Mouse (Mus musculus) mouse embryonic stem cell (cell line): ENCODE results near the gene Nop10.

ENCODE experiments used
- in situ Hi-C, 2 experiments: fragments of 300-500 bp; cut with MboI; formaldehyde crosslinking; loops; 1 replicate in 1 of 2; 3 replicates in 1 of 2; pipeline ENCODE4 v1.14.3; 2019 to 2020; ENCODE audit warnings: low sequenced_read_pairs in 2 of 2, low pct_unique_long_range_greater_than_20kb in 1 of 2, mixed read lengths in 1 of 2; ENCODE audit not compliant: unreplicated experiment in 1 of 2

Nop10 gene

DNA sequence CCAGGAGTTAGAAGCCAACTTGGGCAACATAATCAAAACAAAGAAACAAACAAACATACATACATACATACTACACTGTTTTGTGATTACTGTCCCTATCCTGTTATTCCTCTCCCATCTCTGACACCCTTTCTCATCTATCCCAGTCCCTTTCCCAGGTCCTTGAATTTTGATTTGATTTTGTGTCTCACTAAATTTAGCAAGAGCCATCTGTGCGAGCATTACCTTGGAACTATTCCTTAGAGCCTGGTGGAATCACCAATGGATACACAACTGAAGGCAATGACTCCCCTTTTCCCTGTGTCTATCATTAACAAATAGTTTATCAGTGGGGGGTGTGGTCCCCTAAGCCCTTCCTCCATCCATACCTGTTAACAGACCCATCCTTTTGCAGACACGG is 31.1 kb downstream of the Nop10 start:
- in situ Hi-C loops: no loop called here

DNA sequence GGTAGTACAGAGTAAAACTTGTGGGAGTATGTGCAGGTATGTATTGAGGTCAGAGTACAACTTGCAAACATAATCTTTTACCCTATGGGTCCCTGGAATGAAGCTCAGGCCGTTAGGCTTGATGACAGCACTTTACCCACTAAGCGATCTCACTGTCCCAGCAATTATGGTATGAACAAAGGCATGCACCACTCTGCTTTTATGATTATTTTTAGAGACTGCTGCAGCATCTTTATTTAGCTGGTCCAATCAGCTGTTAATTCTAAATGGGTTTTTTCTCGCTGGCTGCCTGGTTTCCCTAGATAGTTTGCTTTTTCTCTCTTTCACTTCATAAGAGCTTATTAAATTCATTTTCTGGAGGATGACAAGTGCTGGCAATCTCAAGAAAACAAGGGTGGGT is 34.5 kb downstream of the Nop10 start:
- in situ Hi-C loops: no loop called here

DNA sequence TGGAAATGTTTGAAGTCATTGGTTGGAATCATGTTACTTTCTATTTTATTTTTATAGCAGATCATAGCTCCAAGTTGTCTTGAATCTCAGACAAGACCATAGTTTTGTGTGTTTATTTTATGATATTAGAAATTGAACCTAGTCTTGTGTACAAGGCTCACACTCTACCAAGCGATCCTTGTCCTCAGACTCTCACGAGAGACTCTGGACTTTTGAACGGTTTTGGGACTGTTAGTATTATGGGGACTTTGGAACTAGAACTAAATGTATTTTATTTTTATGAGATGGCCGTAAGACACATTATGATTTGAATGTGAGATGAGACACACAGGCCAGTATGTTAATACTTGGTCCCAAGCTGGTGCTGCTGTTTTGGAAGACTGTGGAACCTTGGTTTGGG is 36.5 kb downstream of the Nop10 start:
- in situ Hi-C loops: no loop called here

DNA sequence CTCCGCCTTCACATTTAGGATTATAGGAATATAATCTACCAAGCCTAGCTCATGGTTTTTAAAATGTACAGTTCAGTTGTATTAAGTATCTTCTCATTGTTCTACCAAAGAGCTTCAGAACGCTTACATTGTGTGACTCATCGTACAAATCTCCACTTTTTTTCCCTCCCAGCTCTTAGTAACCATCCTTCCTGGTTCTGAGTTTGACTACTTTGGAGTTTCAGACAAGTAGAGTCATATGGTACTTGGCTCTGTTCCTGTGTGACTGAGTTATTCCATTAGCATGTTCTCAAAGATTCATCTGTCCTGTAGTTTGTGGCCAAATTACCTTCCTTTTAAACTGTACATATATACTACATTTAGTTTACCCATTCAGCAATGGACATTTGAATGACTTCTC is 46.9 kb downstream of the Nop10 start:
- in situ Hi-C loops: no loop called here

DNA sequence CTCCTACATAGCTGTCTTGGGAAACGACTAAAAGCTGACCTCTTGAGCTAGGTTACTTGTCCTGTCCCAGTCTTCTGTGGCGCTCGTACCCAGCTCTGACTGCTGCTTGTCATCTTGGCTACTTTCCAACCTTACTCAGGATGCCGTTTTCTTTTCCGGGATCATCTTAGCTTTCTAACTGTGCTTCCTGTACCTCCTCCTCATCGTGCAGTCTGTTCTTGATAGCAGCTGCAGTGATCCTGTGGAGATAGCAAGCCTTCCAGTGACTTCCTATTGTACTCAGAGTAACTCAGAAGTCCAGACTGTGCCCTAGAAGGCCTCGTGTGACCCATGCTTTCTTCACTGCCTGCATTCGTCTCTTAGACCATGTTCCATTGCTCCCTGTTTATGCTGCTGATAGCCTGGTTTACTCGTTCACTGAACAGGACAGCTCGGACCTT is 47.5 kb downstream of the Nop10 start:
- in situ Hi-C loops: no loop called here
